Mouse (Mus musculus) c-Kit-negative CD71-positive TER-119-positive erythroid progenitor cells, embryonic 14.5 days (primary cell): Measurements from ENCODE around the gene Gm14419.
"Not testable (repeated sequence)": the region's sequence is repeated elsewhere in the genome, so short reads cannot be mapped to it uniquely, and the experiment has no call there.

ENCODE experiments used
- DNase-seq: peaks from one replicate; pipeline ENCODE4 v3.0.0-alpha.2; 2013; ENCODE audit warnings: low read depth, low spot score

Gene Gm14419

DNA sequence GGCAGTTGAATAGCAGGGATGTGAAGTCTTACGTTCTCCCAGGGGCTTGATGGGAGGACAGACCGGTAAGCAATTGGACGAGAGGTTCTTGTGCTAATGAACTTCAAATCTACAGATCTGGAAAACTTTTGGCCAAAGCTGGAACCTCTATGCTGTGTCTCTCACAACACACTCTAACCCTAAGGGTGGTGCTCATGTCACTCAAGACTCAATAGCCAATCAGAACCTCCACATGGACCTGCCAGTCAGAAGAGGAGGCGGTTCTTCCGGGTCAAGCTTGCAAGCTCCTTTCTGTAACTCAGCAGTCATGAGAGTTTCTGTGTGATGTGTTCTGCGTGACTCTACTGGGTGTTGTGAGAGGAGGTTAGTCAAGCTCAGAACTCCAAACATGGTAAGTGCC lies at the start of gene Gm14419:
Gene Gm14419, plus strand, starts transcription at position 301 of the 400 bp plus-strand sequence.
- DNase-seq: not testable (repeated sequence)
